Mouse (Mus musculus) small intestine, adult 2 months (tissue): ENCODE results near the gene Frmpd3.

Experiments used
- CTCF ChIP-seq: fragments of 200-500 bp; IDR thresholded peaks from 2 replicates; pipeline ENCODE4 v1.5.1; 2012; ENCODE audit warnings: low read depth, mild to moderate bottlenecking, control low read depth, inconsistent platforms, low read length, moderate library complexity, mixed read lengths; ENCODE audit not compliant: insufficient replicate concordance, insufficient read length; ENCODE audit errors: extremely low read depth
- POLR2A ChIP-seq: fragments of 200-500 bp; IDR thresholded peaks from 2 replicates; pipeline ENCODE4 v1.6.1; 2012; ENCODE audit warnings: low read depth, mild to moderate bottlenecking, control low read depth, inconsistent platforms, low read length, moderate library complexity

- TF ChIP-seq CTCF, result no peak
- TF ChIP-seq POLR2A, result no peak
These were observed 87.9 kb downstream of the Frmpd3 start for GRCm38 (mm10) chrX:140429985-140430384.
